Mouse (Mus musculus): ENCODE data around the gene Rnf215. TPM values are rescaled to one million over a fixed set of nuclear protein-coding genes. Genes with fewer than 3 reads are reported as not detected.

Gene Rnf215
- 19.1 and 19.7 TPM in 2 replicates for polyA plus RNA-seq (2016; fragmentation: Nextera tagmentation; extraction: Ambion mirVana)

GRCm38 (mm10) chr11:4134986-4135935 lies at the start of gene Rnf215:
Gene Rnf215 (plus strand): TSS chr11:4135202.
- WGBS = 2% methylated on average over 66 of the region's 66 CpGs
- Histone ChIP-seq H3K27ac (peak within 1 kb of the TSS; percentile 95), H3K4me3 (peak within 1 kb of the TSS; percentile 81)

GRCm38 (mm10) chr11:4086246-4086645 lies 48.8 kb upstream of the Rnf215 start:
- no peak for DNase-seq (ENCODE audit: extremely low spot score, low spot score)
- no peak overlapping the region for H3K27ac ChIP-seq
- H3K27me3 ChIP-seq (ENCODE audit: poor library complexity, severe bottlenecking) = no peaks in the 10 kb centered on the region
- peaks cover 6% of the 10 kb centered on the region; the same call in 1 of the 2 replicates for H3K9me3 ChIP-seq
- H3K36me3 ChIP-seq (replicated peaks) = peaks cover 8% of the 10 kb centered on the region
- no peak overlapping the region for H3K4me3 ChIP-seq
- WGBS = 72% methylated on average over 1 of the region's 1 CpGs
- no peaks in the 10 kb centered on the region for H3K4me1 ChIP-seq

More at GRCm38 (mm10) chr11:4134986-4135935, at the start of gene Rnf215:
- peaks cover 34% of the 10 kb centered on the region for H3K36me3 ChIP-seq (replicated peaks)
- H3K9me3 ChIP-seq = peaks cover 5% of the 10 kb centered on the region; the same call in 1 of the 2 replicates
- H3K4me1 ChIP-seq = peaks cover 34% of the 10 kb centered on the region
- H3K27me3 ChIP-seq (ENCODE audit: poor library complexity, severe bottlenecking) = no peaks in the 10 kb centered on the region
- DNase-seq (ENCODE audit: extremely low spot score, low spot score) = peak; percentile 89

GRCm38 (mm10) chr11:4087267-4087666 lies 47.7 kb upstream of the Rnf215 start:
- peaks cover 18% of the 10 kb centered on the region for H3K36me3 ChIP-seq (replicated peaks)
- no peak overlapping the region for H3K4me3 ChIP-seq
- H3K27me3 ChIP-seq (ENCODE audit: poor library complexity, severe bottlenecking) = no peaks in the 10 kb centered on the region
- no peak for DNase-seq (ENCODE audit: extremely low spot score, low spot score)
- 60% methylated on average over 2 of the region's 2 CpGs for WGBS
- H3K4me1 ChIP-seq = no peaks in the 10 kb centered on the region
- H3K9me3 ChIP-seq = peaks cover 8% of the 10 kb centered on the region; the same call in 1 of the 2 replicates
- H3K27ac ChIP-seq = no peak overlapping the region

- H3K9me3 ChIP-seq = peaks cover 8% of the 10 kb centered on the region; the same call in 1 of the 2 replicates
- peaks cover 33% of the 10 kb centered on the region for H3K36me3 ChIP-seq (replicated peaks)
- DNase-seq (ENCODE audit: extremely low spot score, low spot score) = no peak
- H3K4me3 ChIP-seq = peak overlapping the region; percentile 59
- H3K27me3 ChIP-seq (ENCODE audit: poor library complexity, severe bottlenecking) = no peaks in the 10 kb centered on the region
- WGBS = 90% methylated on average over 18 of the region's 18 CpGs
- no peak overlapping the region for H3K27ac ChIP-seq
- peaks cover 44% of the 10 kb centered on the region for H3K4me1 ChIP-seq
These were observed 41.3 kb upstream of the Rnf215 start for GRCm38 (mm10) chr11:4093459-4094377.

GRCm38 (mm10) chr11:4094378-4095170 lies 40.4 kb upstream of the Rnf215 start:
- Histone ChIP-seq H3K9me3 (peaks cover 8% of the 10 kb centered on the region; the same call in 1 of the 2 replicates), H3K4me3 (peak overlapping the region; percentile 59), H3K27me3 (ENCODE audit: poor library complexity, severe bottlenecking) (no peaks in the 10 kb centered on the region), H3K27ac (peak overlapping the region; percentile 93), H3K4me1 (peaks cover 44% of the 10 kb centered on the region), H3K36me3 (replicated peaks) (peaks cover 33% of the 10 kb centered on the region)
- WGBS = 5% methylated on average over 23 of the region's 24 CpGs
- DNase-seq (ENCODE audit: extremely low spot score, low spot score) = peak; percentile 70

- Histone ChIP-seq H3K27ac (peak within 1 kb of the TSS; percentile 93), H3K4me1 (peaks cover 44% of the 10 kb centered on the region), H3K4me3 (peak within 1 kb of the TSS; percentile 59), H3K27me3 (ENCODE audit: poor library complexity, severe bottlenecking) (no peaks in the 10 kb centered on the region), H3K36me3 (replicated peaks) (peaks cover 33% of the 10 kb centered on the region), H3K9me3 (peaks cover 8% of the 10 kb centered on the region; the same call in 1 of the 2 replicates)
- DNase-seq (ENCODE audit: extremely low spot score, low spot score) = peak; percentile 69
- 8% methylated on average over 34 of the region's 34 CpGs for WGBS
These were observed 39.6 kb upstream of the Rnf215 start, which contains the start of gene Mtfp1 for GRCm38 (mm10) chr11:4095171-4096053. Gene Mtfp1 (minus strand): TSS chr11:4095445.

GRCm38 (mm10) chr11:4096054-4096984 lies 38.7 kb upstream of the Rnf215 start:
- Histone ChIP-seq H3K4me1 (peaks cover 44% of the 10 kb centered on the region), H3K27ac (peak overlapping the region; percentile 93), H3K36me3 (replicated peaks) (peaks cover 24% of the 10 kb centered on the region), H3K4me3 (peak overlapping the region; percentile 59), H3K9me3 (0 out of 2 replicates have a peak, but pooled peaks cover under 1% of the 10 kb centered on the region), H3K27me3 (ENCODE audit: poor library complexity, severe bottlenecking) (no peaks in the 10 kb centered on the region)
- WGBS = 3% methylated on average over 45 of the region's 45 CpGs
- peak; percentile 98 for DNase-seq (ENCODE audit: extremely low spot score, low spot score)

GRCm38 (mm10) chr11:4097091-4097621 lies 37.8 kb upstream of the Rnf215 start:
- WGBS = 21% methylated on average over 10 of the region's 10 CpGs
- Histone ChIP-seq H3K27ac (peak overlapping the region; percentile 93), H3K9me3 (no peaks in the 10 kb centered on the region), H3K27me3 (ENCODE audit: poor library complexity, severe bottlenecking) (no peaks in the 10 kb centered on the region), H3K36me3 (replicated peaks) (peaks cover 15% of the 10 kb centered on the region), H3K4me3 (peak overlapping the region; percentile 59), H3K4me1 (peaks cover 44% of the 10 kb centered on the region)
- DNase-seq (ENCODE audit: extremely low spot score, low spot score) = peak; percentile 30

- H3K4me3 ChIP-seq = no peak overlapping the region
- no peaks in the 10 kb centered on the region for H3K9me3 ChIP-seq
- no peak overlapping the region for H3K27ac ChIP-seq
- peaks cover 8% of the 10 kb centered on the region for H3K36me3 ChIP-seq (replicated peaks)
- H3K4me1 ChIP-seq = peaks cover 44% of the 10 kb centered on the region
- no peak for DNase-seq (ENCODE audit: extremely low spot score, low spot score)
- WGBS = 69% methylated on average over 8 of the region's 8 CpGs
- H3K27me3 ChIP-seq (ENCODE audit: poor library complexity, severe bottlenecking) = no peaks in the 10 kb centered on the region
These were observed 36.9 kb upstream of the Rnf215 start for GRCm38 (mm10) chr11:4098120-4098519.

GRCm38 (mm10) chr11:4098816-4099215 lies 36.2 kb upstream of the Rnf215 start:
- Histone ChIP-seq H3K27me3 (ENCODE audit: poor library complexity, severe bottlenecking) (no peaks in the 10 kb centered on the region), H3K4me1 (peaks cover 41% of the 10 kb centered on the region), H3K36me3 (replicated peaks) (peaks cover 1% of the 10 kb centered on the region; the same call in 1 of the 2 replicates), H3K9me3 (no peaks in the 10 kb centered on the region), H3K4me3 (no peak overlapping the region), H3K27ac (no peak overlapping the region)
- 89% methylated on average over 7 of the region's 7 CpGs for WGBS
- DNase-seq (ENCODE audit: extremely low spot score, low spot score) = no peak
